Mouse (Mus musculus): ENCODE measurements at regions not wholly inside any gene's neighbourhood (a gene's known extent, or its start where the extent isn't known, plus 50 kb on each side); places are given as distances from the start of the nearest gene placed in this dataset.
"Not testable (repeated sequence)": the region's sequence is repeated elsewhere in the genome, so short reads cannot be mapped to it uniquely, and the experiment has no call there.

- peak; percentile 3 to 5 for DNase-seq
Measured at GRCm38 (mm10) chr10:11515144-11515543, 171.9 kb downstream of the Epm2a start.

GRCm38 (mm10) chr10:11517122-11517521 is 173.9 kb downstream of the Epm2a start:
- peak; percentile 16 for DNase-seq

- DNase-seq = no peak
Measured at GRCm38 (mm10) chr10:11531343-11531742, 188.1 kb downstream of the Epm2a start.

- DNase-seq = not testable (repeated sequence)
Measured at GRCm38 (mm10) chr10:11555376-11555775, 212.2 kb downstream of the Epm2a start.

- no peak for DNase-seq
Measured at GRCm38 (mm10) chr10:11570523-11571055, 227.4 kb downstream of the Epm2a start.

GRCm38 (mm10) chr10:11608451-11608850 is 265.2 kb downstream of the Epm2a start:
- no peak for DNase-seq

- not testable (repeated sequence) for DNase-seq
Measured at GRCm38 (mm10) chr10:11609092-11609491, 265.9 kb downstream of the Epm2a start.

GRCm38 (mm10) chr10:11648151-11648550 is 304.9 kb downstream of the Epm2a start:
- DNase-seq = no peak

- no peak for DNase-seq
Measured at GRCm38 (mm10) chr10:11660056-11660770, 317.0 kb downstream of the Epm2a start.

GRCm38 (mm10) chr10:11661660-11662250 is 318.6 kb downstream of the Epm2a start:
- peak; percentile 2 to 3 for DNase-seq

GRCm38 (mm10) chr10:11709742-11710141 is 366.5 kb downstream of the Epm2a start:
- no peak for DNase-seq

- no peak for DNase-seq
Measured at GRCm38 (mm10) chr10:11724775-11725174, 381.6 kb downstream of the Epm2a start.

GRCm38 (mm10) chr10:11729536-11729935 is 386.3 kb downstream of the Epm2a start:
- DNase-seq = no peak

- no peak for DNase-seq
Measured at GRCm38 (mm10) chr10:11739574-11740368, 396.6 kb downstream of the Epm2a start.

GRCm38 (mm10) chr10:11745587-11745986 is 402.4 kb downstream of the Epm2a start:
- no peak for DNase-seq

GRCm38 (mm10) chr10:11746959-11747358 is 403.8 kb downstream of the Epm2a start:
- DNase-seq = no peak

- DNase-seq = no peak
Measured at GRCm38 (mm10) chr10:11755105-11755730, 412.0 kb downstream of the Epm2a start.

GRCm38 (mm10) chr10:11777894-11778293 is 434.7 kb downstream of the Epm2a start:
- DNase-seq = no peak

- DNase-seq = no peak
Measured at GRCm38 (mm10) chr10:11780302-11780701, 437.1 kb downstream of the Epm2a start.

GRCm38 (mm10) chr10:11787240-11787639 is 444.0 kb downstream of the Epm2a start:
- no peak for DNase-seq

- no peak for DNase-seq
Measured at GRCm38 (mm10) chr10:11799510-11799909, 456.3 kb downstream of the Epm2a start.

GRCm38 (mm10) chr10:11801372-11802230 is 458.4 kb downstream of the Epm2a start:
- DNase-seq = not testable (repeated sequence)
